Mouse (Mus musculus): Measurements from ENCODE around the gene Stx2.

DNA sequence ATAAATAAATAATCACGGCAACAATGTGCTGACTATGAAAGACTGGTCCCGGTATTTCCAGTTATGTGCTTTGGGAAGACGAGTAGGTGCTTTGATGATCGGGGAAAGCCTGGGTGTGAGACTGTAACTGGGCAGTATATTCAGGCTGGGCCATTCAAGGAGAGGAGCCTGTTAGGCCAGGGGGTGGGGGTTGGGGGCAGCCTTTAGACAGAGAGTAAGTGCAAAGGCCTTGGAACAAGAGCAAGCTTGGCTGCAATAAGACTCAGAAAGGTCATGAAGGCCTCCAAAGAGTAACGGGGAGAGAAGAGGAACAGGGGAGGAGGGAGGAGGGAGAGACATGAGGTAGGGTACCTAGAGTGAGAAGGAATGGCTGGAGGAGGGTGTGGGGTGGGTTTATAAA, 7.2 kb upstream of the Stx2 start:
- TF ChIP-seq CTCF (IDR thresholded peaks at IDR 0.05; ENCODE audit: extremely low read depth, insufficient read depth, low read length) (no peak), POLR2A (IDR thresholded peaks at IDR 0.05; ENCODE audit: extremely low read depth, insufficient read depth, low read length) (no peak)
